Mouse (Mus musculus) spleen, adult 2 months (tissue): ENCODE results near the gene BC049762.

Experiments used
- CTCF ChIP-seq: fragments of 200-500 bp; IDR thresholded peaks from 2 replicates; pipeline ENCODE4 v1.5.1; 2011; ENCODE audit warnings: mild to moderate bottlenecking, inconsistent platforms; ENCODE audit not compliant: insufficient read depth, insufficient read length, insufficient replicate concordance; ENCODE audit errors: extremely low read depth
- POLR2A ChIP-seq: fragments of 200-500 bp; IDR thresholded peaks from 2 replicates; pipeline ENCODE4 v1.6.1; 2011; ENCODE audit warnings: low read depth, low read length, inconsistent platforms

DNA sequence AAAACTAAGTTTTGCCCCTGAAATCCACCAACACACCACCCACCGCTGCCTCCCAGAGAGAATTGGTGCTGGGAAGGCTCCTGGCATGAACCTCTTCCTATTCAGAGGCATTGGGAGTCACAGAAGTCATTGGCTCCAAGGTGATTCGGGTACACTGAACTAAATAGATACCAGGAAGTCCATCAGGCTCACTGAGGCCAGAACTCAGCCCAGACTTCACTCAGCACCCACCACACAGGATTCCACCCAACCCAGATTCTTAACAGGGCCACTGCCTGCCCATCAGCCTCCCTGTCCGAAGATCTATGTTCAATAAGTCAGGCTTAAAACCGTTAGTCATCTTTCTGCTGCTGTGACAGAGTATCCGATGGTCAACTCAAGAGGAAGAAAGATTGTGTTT, 51.4 kb downstream of the BC049762 start:
- TF ChIP-seq CTCF (no peak), POLR2A (no peak)
